Mouse (Mus musculus) skeletal muscle tissue, adult 2 months (tissue): Measurements from ENCODE around the gene Catsper3.

Experiments used
- DNase-seq: peaks from one replicate; pipeline ENCODE4 v3.0.0-alpha.2; 2012; ENCODE audit warnings: low read depth, low spot score

The Catsper3 gene

GRCm38 (mm10) chr13:55826796-55827678 lies 42.7 kb downstream of the Catsper3 start:
- DNase-seq = no peak

GRCm38 (mm10) chr13:55827679-55828140 lies 43.3 kb downstream of the Catsper3 start:
- no peak for DNase-seq

- no peak for DNase-seq
Measured at GRCm38 (mm10) chr13:55828141-55829017, 44.0 kb downstream of the Catsper3 start.

- no peak for DNase-seq
Measured at GRCm38 (mm10) chr13:55829018-55829655, 44.8 kb downstream of the Catsper3 start.

- DNase-seq = no peak
Measured at GRCm38 (mm10) chr13:55830081-55830832, 45.9 kb downstream of the Catsper3 start.

GRCm38 (mm10) chr13:55830833-55831721 lies 46.7 kb downstream of the Catsper3 start:
- no peak for DNase-seq

- DNase-seq = no peak
Measured at GRCm38 (mm10) chr13:55831722-55832160, 47.4 kb downstream of the Catsper3 start.

- DNase-seq = no peak
Measured at GRCm38 (mm10) chr13:55832602-55833001, 48.2 kb downstream of the Catsper3 start.

- DNase-seq = no peak
Measured at GRCm38 (mm10) chr13:55833921-55834320, 49.6 kb downstream of the Catsper3 start.

GRCm38 (mm10) chr13:55834667-55835066 lies 50.3 kb downstream of the Catsper3 start:
- DNase-seq = no peak

GRCm38 (mm10) chr13:55835548-55836097 lies 51.3 kb downstream of the Catsper3 start:
- no peak for DNase-seq

- no peak for DNase-seq
Measured at GRCm38 (mm10) chr13:55836142-55836625, 51.8 kb downstream of the Catsper3 start, which contains the start of gene Pitx1. TSS of gene Pitx1 (minus strand) at chr13:55836192.

GRCm38 (mm10) chr13:55836786-55837780 lies 52.7 kb downstream of the Catsper3 start:
- no peak for DNase-seq

- DNase-seq = no peak
Measured at GRCm38 (mm10) chr13:55840223-55840622, 55.9 kb downstream of the Catsper3 start.

- DNase-seq = no peak
Measured at GRCm38 (mm10) chr13:55843700-55844099, 59.3 kb downstream of the Catsper3 start.

GRCm38 (mm10) chr13:55847805-55848204 lies 63.4 kb downstream of the Catsper3 start:
- DNase-seq = no peak

GRCm38 (mm10) chr13:55848604-55849190 lies 64.3 kb downstream of the Catsper3 start:
- DNase-seq = no peak

- DNase-seq = peak; percentile 94
Measured at GRCm38 (mm10) chr13:55850726-55851125, 66.4 kb downstream of the Catsper3 start.
